Mouse (Mus musculus) liver, postnatal 0 days (tissue): ENCODE data around the gene Car10.

Experiments
- CTCF ChIP-seq: sonication (generic); IDR thresholded peaks from 2 replicates; pipeline ENCODE4 v1.5.1; 2016; ENCODE audit warnings: antibody characterized with exemption, low read depth
- EP300 ChIP-seq: IDR thresholded peaks from 2 replicates; pipeline ENCODE4 v1.6.1; 2016; ENCODE audit warnings: antibody characterized with exemption, low read depth, mild to moderate bottlenecking

DNA sequence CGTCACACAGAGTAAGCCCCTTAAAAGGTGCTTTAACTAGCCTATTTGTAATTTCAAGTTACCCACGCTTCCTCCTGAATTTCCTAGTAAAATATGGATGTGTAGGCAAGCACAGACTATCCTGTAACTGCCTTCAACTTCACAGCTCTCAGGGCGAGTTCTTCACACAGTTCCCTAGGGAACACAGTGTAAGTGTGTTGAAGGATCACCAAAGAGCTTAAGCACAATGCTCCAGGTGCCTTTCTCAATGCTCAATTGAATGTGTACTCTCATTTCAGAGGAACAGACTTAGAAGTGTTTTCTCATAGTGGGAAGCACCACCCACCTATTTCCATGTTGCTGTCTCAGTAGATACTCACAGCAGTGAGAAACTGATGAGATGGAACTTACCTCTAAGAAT lies 492.8 kb downstream of the Car10 start:
- TF ChIP-seq EP300 (no peak), CTCF (no peak)
